Mouse (Mus musculus) myocyte (in vitro differentiated cells): ENCODE data around the gene Aip. TPM values are rescaled to one million over a fixed set of nuclear protein-coding genes. Genes with fewer than 3 reads are reported as not detected.

Experiments
- H3K27me3 ChIP-seq: one replicate; pipeline ENCODE4 v1.6.1; 2011; ENCODE audit not compliant: control insufficient read depth, insufficient read depth, insufficient read length
- H3K36me3 ChIP-seq: one replicate; pipeline ENCODE4 v1.6.1; 2011; ENCODE audit not compliant: control insufficient read depth, insufficient read depth
- H3K4me2 ChIP-seq: one replicate; pipeline ENCODE4 v1.6.1; 2011; ENCODE audit warnings: low read depth, control low read depth
- H3K4me3 ChIP-seq: one replicate; pipeline ENCODE4 v1.5.1; 2011; ENCODE audit warnings: mild to moderate bottlenecking, control low read depth, moderate library complexity
- H3K79me2 ChIP-seq: one replicate; pipeline ENCODE4 v1.6.1; 2011; ENCODE audit not compliant: control insufficient read depth, insufficient read depth
- H3ac ChIP-seq: one replicate; pipeline ENCODE4 v1.6.1; 2011; ENCODE audit not compliant: control insufficient read depth, insufficient read length
- CEBPB ChIP-seq: IDR thresholded peaks from 2 replicates; pipeline ENCODE4 v1.6.1; 2011; ENCODE audit warnings: mild to moderate bottlenecking, moderate library complexity; ENCODE audit not compliant: poor library complexity, insufficient read depth, severe bottlenecking
- E2F4 ChIP-seq: IDR thresholded peaks from one replicate; pipeline ENCODE4 v1.6.1; 2011; ENCODE audit warnings: mild to moderate bottlenecking, control low read depth, moderate library complexity; ENCODE audit not compliant: insufficient read depth
- MAX ChIP-seq: IDR thresholded peaks from one replicate; pipeline ENCODE4 v1.6.1; 2011; ENCODE audit warnings: low read depth, mild to moderate bottlenecking, control low read depth
- MYOD1 ChIP-seq, 3 experiments: IDR thresholded peaks; one replicate each; pipeline ENCODE4 v1.6.1; 2011; ENCODE audit warnings: control low read depth in 2 of 3, low read depth in 2 of 3, mild to moderate bottlenecking in 2 of 3, moderate library complexity in 1 of 3; ENCODE audit not compliant: insufficient read length in 2 of 3, control insufficient read depth in 1 of 3
- MYOG ChIP-seq, 3 experiments: IDR thresholded peaks; one replicate each; pipeline ENCODE4 v1.6.1; 2011; ENCODE audit warnings: control low read depth in 2 of 3, low read depth in 2 of 3, mild to moderate bottlenecking in 2 of 3; ENCODE audit not compliant: insufficient read length in 2 of 3, control insufficient read depth in 1 of 3, insufficient read depth in 1 of 3
- POLR2A ChIP-seq: IDR thresholded peaks from one replicate; pipeline ENCODE4 v1.6.1; 2011; ENCODE audit warnings: low read depth, mild to moderate bottlenecking, control low read depth, moderate library complexity; ENCODE audit not compliant: insufficient read length
- POLR2AphosphoS2 ChIP-seq: IDR thresholded peaks from one replicate; pipeline ENCODE4 v1.6.1; 2011; ENCODE audit warnings: low read depth, control low read depth; ENCODE audit not compliant: insufficient read length
- REST ChIP-seq: IDR thresholded peaks from one replicate; pipeline ENCODE4 v1.6.1; 2011; ENCODE audit warnings: mild to moderate bottlenecking, control low read depth, moderate library complexity; ENCODE audit not compliant: insufficient read depth, insufficient read length
- SRF ChIP-seq: IDR thresholded peaks from one replicate; pipeline ENCODE4 v1.6.1; 2011; ENCODE audit warnings: low read depth; ENCODE audit not compliant: control insufficient read depth, insufficient read length
- TCF12 ChIP-seq: IDR thresholded peaks from one replicate; pipeline ENCODE4 v1.6.1; 2011; ENCODE audit warnings: mild to moderate bottlenecking, control low read depth; ENCODE audit not compliant: poor library complexity, insufficient read depth, severe bottlenecking
- TCF3 ChIP-seq: IDR thresholded peaks from one replicate; pipeline ENCODE4 v1.6.1; 2011; ENCODE audit warnings: low read depth, control low read depth; ENCODE audit not compliant: insufficient read length
- USF1 ChIP-seq: IDR thresholded peaks from one replicate; pipeline ENCODE4 v1.6.1; 2011; ENCODE audit warnings: low read depth, mild to moderate bottlenecking, control low read depth, moderate library complexity
- polyA plus RNA-seq: library from polyadenylated mRNA; unstranded; fragments of >200 nt; fragmentation: generic; extraction: Trizol; gene quantifications from one replicate; pipeline ENCODE4 v1.2.1, GENCODE M21; 2012; ENCODE audit warnings: missing spikeins

Gene Aip
- polyA plus RNA-seq, 1 experiment: 250 TPM

- peaks cover 13% of the 10 kb centered on the region for H3K79me2 ChIP-seq
- peaks cover 10% of the 10 kb centered on the region for H3K36me3 ChIP-seq
- no peaks in the 10 kb centered on the region for H3K27me3 ChIP-seq
- peak overlapping the region; percentile 64 for H3ac ChIP-seq
- TF ChIP-seq MYOD1 (IDR thresholded peaks at IDR 0.05; ENCODE audit: control insufficient read depth in 1 of 3, insufficient read length in 2 of 3, low read depth in 2 of 3) (no peak), SRF (no peak), TCF12 (no peak), REST (no peak)
- H3K4me3 ChIP-seq: peak overlapping the region; percentile 54
- H3K4me2 ChIP-seq: peak overlapping the region; percentile 96
These were observed 37.9 kb upstream of the Aip start for GRCm38 (mm10) chr19:4163543-4163887.

GRCm38 (mm10) chr19:4162646-4163542 lies 37.2 kb upstream of the Aip start, which contains the start of gene Rps6kb2:
Gene Rps6kb2 (minus strand): TSS chr19:4163354.
- H3ac ChIP-seq: peak within 1 kb of the TSS; percentile 64
- TF ChIP-seq CEBPB (peak; percentile 80), TCF3 (no peak), MAX (no peak), MYOD1 (IDR thresholded peaks at IDR 0.05; ENCODE audit: control insufficient read depth in 1 of 3, insufficient read length in 2 of 3, low read depth in 2 of 3) (peak; percentile 2 to 81 (median 80)), USF1 (no peak), REST (no peak), TCF12 (no peak), E2F4 (no peak), SRF (peak; percentile 84), MYOG (IDR thresholded peaks at IDR 0.05; ENCODE audit: control insufficient read depth in 1 of 3, insufficient read depth in 1 of 3, insufficient read length in 2 of 3, low read depth in 2 of 3) (peak in 1 of 3 experiments; percentile 43), POLR2AphosphoS2 (peak; percentile 62), POLR2A (peak; percentile 65)
- peak within 1 kb of the TSS; percentile 54 for H3K4me3 ChIP-seq
- peaks cover 10% of the 10 kb centered on the region for H3K36me3 ChIP-seq
- H3K79me2 ChIP-seq: peaks cover 13% of the 10 kb centered on the region
- peak within 1 kb of the TSS; percentile 96 for H3K4me2 ChIP-seq
- H3K27me3 ChIP-seq: no peaks in the 10 kb centered on the region

- TF ChIP-seq MAX (no peak), REST (no peak), MYOD1 (IDR thresholded peaks at IDR 0.05; ENCODE audit: control insufficient read depth in 1 of 3, insufficient read length in 2 of 3, low read depth in 2 of 3) (no peak)
- H3K27me3 ChIP-seq: no peaks in the 10 kb centered on the region
These were observed 33.4 kb upstream of the Aip start for GRCm38 (mm10) chr19:4159049-4159448.

GRCm38 (mm10) chr19:4156771-4157170 lies 31.1 kb upstream of the Aip start:
- Histone ChIP-seq H3K36me3 (peaks cover 15% of the 10 kb centered on the region), H3ac (no peak overlapping the region), H3K4me2 (no peak overlapping the region), H3K27me3 (no peaks in the 10 kb centered on the region), H3K79me2 (peaks cover under 1% of the 10 kb centered on the region), H3K4me3 (no peak overlapping the region)
- no peak for TF ChIP-seq USF1
- TF ChIP-seq POLR2A: no peak
- TF ChIP-seq POLR2AphosphoS2: no peak
- no peak for TF ChIP-seq E2F4
- no peak for TF ChIP-seq MYOG (IDR thresholded peaks at IDR 0.05; ENCODE audit: control insufficient read depth in 1 of 3, insufficient read depth in 1 of 3, insufficient read length in 2 of 3, low read depth in 2 of 3)
- no peak for TF ChIP-seq SRF

More at GRCm38 (mm10) chr19:4159049-4159448, 33.4 kb upstream of the Aip start:
- no peak overlapping the region for H3K4me3 ChIP-seq
- H3ac ChIP-seq: no peak overlapping the region
- H3K36me3 ChIP-seq: peaks cover 12% of the 10 kb centered on the region
- H3K79me2 ChIP-seq: peaks cover 13% of the 10 kb centered on the region
- no peak overlapping the region for H3K4me2 ChIP-seq

GRCm38 (mm10) chr19:4156073-4156579 lies 30.5 kb upstream of the Aip start:
- no peaks in the 10 kb centered on the region for H3K27me3 ChIP-seq
- H3K4me3 ChIP-seq: no peak overlapping the region
- no peaks in the 10 kb centered on the region for H3K79me2 ChIP-seq
- no peak overlapping the region for H3ac ChIP-seq
- no peak overlapping the region for H3K4me2 ChIP-seq
- TF ChIP-seq E2F4 (no peak), SRF (no peak), USF1 (no peak), REST (no peak), MYOD1 (IDR thresholded peaks at IDR 0.05; ENCODE audit: control insufficient read depth in 1 of 3, insufficient read length in 2 of 3, low read depth in 2 of 3) (peak in 1 of 3 experiments; percentile 8), TCF12 (no peak), CEBPB (no peak), MYOG (IDR thresholded peaks at IDR 0.05; ENCODE audit: control insufficient read depth in 1 of 3, insufficient read depth in 1 of 3, insufficient read length in 2 of 3, low read depth in 2 of 3) (peak in 1 of 3 experiments; percentile 9), POLR2A (peak; percentile 21), POLR2AphosphoS2 (peak; percentile 47), TCF3 (no peak)
- H3K36me3 ChIP-seq: peaks cover 12% of the 10 kb centered on the region
